Mouse (Mus musculus) T-helper 17 cell (primary cell): ENCODE data around the gene Rabgap1l.
"Not testable (repeated sequence)": the region's sequence is repeated elsewhere in the genome, so short reads cannot be mapped to it uniquely, and the experiment has no call there.

Experiments used
- in situ Hi-C, 2 experiments: fragments of 300-600 bp; cut with MboI, MseI; formaldehyde crosslinking; loops; 1 replicate in 1 of 2; 2 replicates in 1 of 2; pipeline ENCODE4 v1.15.1; 2025; ENCODE audit warnings: high pct_unique_total_duplicates in 2 of 2

Rabgap1l gene

GRCm38 (mm10) chr1:160704596-160704995 is 88.4 kb downstream of the Rabgap1l start:
- in situ Hi-C loops = no loop called here

GRCm38 (mm10) chr1:160703813-160704212 is 89.2 kb downstream of the Rabgap1l start:
- in situ Hi-C loops = no loop called here

GRCm38 (mm10) chr1:160693094-160693447 is 99.9 kb downstream of the Rabgap1l start:
- in situ Hi-C loops = no loop called here

DNA sequence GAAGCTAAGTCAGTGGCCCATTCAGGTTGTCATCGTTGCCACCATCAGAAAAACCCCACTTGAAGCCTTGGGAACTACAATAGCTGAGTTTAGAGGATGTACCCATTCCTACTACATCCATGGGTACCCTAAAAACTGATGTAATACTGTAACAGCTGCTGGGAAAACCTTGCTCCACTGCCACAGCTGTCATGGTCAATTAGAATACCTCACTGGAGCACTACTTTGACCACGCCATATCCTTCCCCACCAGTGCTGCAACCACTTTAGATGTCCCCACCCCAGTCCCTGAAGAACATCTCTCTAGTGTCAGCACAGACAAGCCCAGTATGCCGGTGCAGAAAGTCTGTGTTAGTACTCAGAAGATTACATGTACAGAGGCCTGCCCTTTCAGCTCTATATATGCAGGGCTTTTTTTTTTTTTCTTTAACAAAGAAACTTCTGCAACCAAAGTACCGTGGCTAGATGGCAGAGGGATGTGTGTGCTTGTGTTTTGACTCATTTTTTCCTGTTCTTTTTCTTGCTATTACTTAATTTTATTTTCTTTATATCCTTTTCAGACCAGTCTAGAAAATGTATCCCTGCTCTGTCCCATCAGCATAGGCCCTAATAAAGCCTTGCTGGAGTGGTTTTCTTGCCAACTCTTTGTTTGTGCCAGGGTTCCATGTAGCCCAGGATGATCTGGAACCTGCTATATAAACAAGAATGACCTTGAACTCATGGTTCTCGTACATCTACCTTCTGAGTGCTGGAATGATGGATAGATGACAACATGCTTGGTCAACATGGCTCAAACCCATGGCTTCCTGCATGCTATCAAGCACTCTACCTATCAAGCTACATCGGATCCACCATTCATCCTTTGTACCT is 100.6 kb downstream of the Rabgap1l start:
- in situ Hi-C loops = no loop called here

DNA sequence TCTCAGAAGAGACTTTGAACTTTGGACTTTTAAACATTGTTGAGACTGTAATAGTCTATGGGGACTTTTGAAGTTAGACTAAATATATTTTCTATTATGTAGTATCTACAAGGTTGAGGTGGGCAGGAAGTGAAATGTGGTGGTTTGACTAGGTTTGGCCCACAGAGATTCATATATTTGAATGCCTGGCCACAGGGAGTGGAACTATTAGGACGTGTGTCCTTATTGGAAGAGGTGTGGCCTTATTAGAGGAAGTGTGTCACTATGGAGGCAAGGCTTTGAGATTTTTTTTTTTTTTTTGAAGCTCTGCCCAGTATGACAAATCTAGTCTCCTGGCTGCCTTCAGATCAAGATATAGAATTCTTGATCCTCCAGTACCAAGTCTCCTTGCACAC is 101.8 kb downstream of the Rabgap1l start:
- in situ Hi-C loops = no loop called here

- in situ Hi-C loops = no loop called here
These were observed 102.4 kb downstream of the Rabgap1l start for GRCm38 (mm10) chr1:160690516-160691195.

DNA sequence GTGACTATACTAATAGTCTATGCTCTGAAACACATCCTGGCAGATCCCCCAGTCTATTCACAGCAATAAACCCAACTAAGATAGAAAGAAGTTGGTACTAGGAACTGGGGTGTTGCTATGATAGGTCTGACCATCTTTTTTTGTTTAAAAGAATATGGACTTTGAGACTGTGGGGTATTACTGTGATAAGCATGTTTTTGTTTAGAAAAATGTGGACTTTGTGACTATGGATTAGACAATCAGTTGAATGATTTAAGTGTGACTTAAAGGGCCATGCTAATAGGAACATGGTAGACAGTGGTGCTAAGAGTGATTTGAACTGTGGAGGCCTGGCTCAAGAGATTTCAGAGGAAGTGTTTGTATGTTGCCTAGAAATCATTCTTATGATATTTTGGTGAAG is 103.5 kb downstream of the Rabgap1l start:
- in situ Hi-C loops = no loop called here

DNA sequence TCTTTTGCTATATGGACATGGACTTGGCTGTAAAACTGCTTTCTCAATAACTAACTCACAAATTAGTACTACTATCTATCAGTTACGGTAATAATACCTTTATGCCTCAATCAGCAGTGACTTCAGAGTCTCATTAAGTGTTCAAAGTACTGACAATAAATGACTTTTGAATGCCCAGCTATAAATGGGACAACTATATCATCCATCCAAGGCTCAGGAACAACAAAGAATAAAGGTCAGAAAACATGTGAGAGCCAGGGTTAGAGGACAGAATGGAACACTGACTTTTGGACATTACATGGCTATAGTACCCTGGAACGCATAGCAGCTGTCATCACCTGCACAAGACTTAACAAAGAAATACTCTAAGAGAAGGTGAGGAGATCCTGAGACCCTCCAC is 108.8 kb downstream of the Rabgap1l start:
- in situ Hi-C loops = no loop called here

DNA sequence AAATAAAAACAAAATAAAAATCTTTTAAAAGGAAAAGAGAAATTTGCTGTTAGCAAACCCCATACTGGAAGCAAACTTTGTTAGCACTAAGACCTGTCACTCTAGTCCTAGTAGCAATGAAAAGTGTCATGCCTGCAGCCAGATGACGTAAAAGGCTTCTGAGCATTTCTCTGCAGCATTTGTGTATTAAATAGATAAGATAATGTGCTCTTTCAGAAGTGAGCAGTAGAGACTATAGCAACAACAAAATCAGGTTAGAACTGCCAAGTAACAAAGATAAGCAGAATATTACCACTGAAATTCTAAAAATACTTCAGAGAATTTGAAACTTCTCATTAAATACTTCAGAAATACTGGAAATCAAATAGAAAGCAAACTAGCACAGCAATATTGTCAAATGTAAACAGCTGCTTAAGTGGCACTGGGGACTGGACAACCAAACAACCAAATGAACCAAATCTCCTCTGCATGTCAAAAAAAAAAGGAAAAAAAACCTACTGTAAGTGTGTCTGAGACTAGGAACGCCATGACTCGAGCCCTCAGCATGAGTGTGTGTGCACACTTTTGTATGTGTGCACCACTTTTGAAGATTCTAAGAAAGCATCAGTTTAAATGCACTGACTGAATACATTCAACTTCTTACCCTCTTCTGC is 111.5 kb downstream of the Rabgap1l start:
- in situ Hi-C loops = no loop called here

GRCm38 (mm10) chr1:160674763-160675162 is 118.2 kb downstream of the Rabgap1l start:
- in situ Hi-C loops = no loop called here

DNA sequence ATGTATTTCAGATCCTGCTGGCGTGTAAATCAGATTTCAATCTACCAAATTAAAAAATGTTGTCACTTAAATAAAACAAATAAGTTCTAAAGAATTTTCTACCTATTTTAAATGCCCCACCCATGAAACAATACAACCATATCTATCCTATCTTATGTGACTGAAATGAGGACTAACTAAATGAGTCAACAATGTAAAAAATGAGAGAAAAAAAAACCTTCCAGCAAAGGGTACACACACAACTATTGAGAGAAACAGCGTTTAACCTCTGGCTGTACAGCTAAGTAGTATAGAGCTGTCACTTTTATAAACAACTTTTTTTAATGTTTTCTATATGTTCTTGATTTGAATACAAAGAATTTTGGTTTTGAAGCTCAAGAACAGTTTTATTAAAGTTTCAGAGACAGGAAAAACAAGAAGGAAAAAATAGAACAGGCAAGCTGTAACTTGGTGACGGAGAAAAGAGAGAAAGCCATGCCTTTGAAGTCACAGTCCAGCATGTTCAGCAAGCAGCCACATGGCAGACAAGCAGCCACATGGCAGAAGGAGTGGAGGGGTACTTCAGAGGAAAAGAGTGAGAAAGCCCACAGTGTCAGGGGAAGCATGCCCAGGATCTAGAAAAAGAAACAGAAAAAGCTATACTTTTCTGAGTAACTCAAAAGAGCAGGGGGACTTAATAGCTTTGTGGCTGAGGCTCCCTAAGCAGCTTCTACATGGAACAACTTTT is 120.8 kb downstream of the Rabgap1l start:
- in situ Hi-C loops = no loop called here

- in situ Hi-C loops = no loop called here
These were observed 137.1 kb downstream of the Rabgap1l start for GRCm38 (mm10) chr1:160655806-160656470.

- in situ Hi-C loops = no loop called here
These were observed 141.3 kb downstream of the Rabgap1l start for GRCm38 (mm10) chr1:160651691-160652090.

DNA sequence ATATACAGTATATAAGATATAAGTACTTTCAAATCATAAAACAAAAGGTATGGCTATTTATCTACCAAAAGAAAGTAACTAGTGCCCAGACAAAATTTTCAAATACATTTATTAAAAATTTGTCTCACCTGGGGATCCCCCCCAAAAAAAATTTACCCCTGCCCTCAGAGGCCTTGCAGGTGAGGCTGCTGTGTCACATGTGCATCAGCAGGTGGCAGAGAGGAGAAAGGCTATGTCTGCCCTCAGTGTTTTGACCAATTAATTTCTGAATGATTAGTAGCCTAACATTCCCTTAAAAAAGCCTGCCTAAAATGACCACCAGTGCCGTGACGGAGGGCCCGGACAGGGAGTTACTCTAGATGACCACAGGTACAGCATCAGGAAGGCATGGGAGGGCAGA is 147.6 kb downstream of the Rabgap1l start:
- in situ Hi-C loops = no loop called here

- in situ Hi-C loops = no loop called here
These were observed 164.6 kb downstream of the Rabgap1l start for GRCm38 (mm10) chr1:160628213-160628932.

DNA sequence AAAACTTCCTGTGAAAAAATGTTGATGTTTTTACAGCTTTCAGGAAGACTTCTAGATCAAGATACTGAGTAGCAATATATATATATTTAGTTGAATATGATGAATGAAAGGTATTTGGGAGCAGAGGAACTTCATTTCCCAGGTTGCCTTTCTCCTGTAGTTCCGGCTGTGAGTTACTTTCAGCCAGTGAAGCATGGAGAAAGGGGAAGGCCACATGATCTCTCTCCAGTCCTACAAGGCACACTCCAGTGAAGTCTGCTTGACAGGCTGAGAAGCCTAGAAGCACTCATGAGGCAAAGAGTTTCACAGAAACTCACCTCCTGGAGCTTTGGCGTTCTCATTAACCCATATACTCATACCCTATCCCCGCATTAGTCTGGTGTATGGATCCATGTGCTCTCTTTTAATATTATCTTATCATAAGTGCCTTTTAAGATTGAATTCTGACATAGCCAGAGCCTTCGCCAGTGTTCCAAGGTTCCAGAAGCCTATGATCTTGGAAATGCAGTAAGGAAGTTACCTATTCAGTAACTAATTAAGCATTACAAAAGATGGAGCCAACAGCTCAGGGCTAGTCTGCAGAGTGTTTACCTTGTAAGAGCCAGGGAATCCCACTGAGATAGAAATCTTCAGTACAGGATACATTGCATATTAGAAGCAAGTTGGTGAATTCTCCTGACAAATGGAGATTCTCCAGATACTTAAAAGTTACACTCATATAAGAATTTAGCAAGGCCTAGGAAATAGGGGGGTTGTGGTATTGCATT is 168.5 kb downstream of the Rabgap1l start:
- in situ Hi-C loops = not testable (repeated sequence)

- in situ Hi-C loops = no loop called here
These were observed 174.8 kb downstream of the Rabgap1l start for GRCm38 (mm10) chr1:160618201-160618600.

GRCm38 (mm10) chr1:160606425-160606824 is 186.6 kb downstream of the Rabgap1l start:
- in situ Hi-C loops = no loop called here

GRCm38 (mm10) chr1:160603312-160603711 is 189.7 kb downstream of the Rabgap1l start:
- in situ Hi-C loops = not testable (repeated sequence)

GRCm38 (mm10) chr1:160597369-160597768 is 195.6 kb downstream of the Rabgap1l start:
- in situ Hi-C loops = no loop called here
